8 mouse cellular contexts compared by ENCODE assay signal in genomic region chr13:51099560-51100232, GRCm38 (mm10). TPM values are rescaled to one million over a fixed set of nuclear protein-coding genes. Genes with fewer than 3 reads are reported as not detected.
A peak's percentile ranks its signal among the peaks of the same experiment; 100 is the strongest.
DNase-seq lines count a peak whose midpoint lies in the region; ATAC-seq and TF ChIP-seq lines count a peak whose summit lies in the region.

No protein-coding gene starts in this region.

- no peaks in the 10 kb centered on the region; the same call in 1 of the 2 replicates for H3K36me3 ChIP-seq in heart, embryonic 15.5 days
- H3K36me3 ChIP-seq in limb, embryonic 11.5 days (ENCODE audit: control insufficient read depth, insufficient read depth, low read length), result peaks cover 3% of the 10 kb centered on the region; the same call in 1 of the 2 replicates
- H3K36me3 ChIP-seq in midbrain, embryonic 12.5 days, result 0 out of 2 replicates have a peak, but pooled peaks cover 11% of the 10 kb centered on the region

- TF ChIP-seq POLR2A in bone marrow, adult 2 months (IDR thresholded peaks at IDR 0.05; ENCODE audit: borderline replicate concordance, control insufficient read depth, low read depth, low read length), result no peak

- peak overlapping the region; percentile 97 for H3K4me2 ChIP-seq in heart, embryonic 15.5 days
- H3K4me2 ChIP-seq in limb, embryonic 11.5 days (ENCODE audit: low read depth, severe bottlenecking), result peak overlapping the region; percentile 92
- H3K4me2 ChIP-seq in midbrain, embryonic 12.5 days (replicated peaks), result peak overlapping the region; percentile 95

- 4% methylated on average over 26 of the region's 26 CpGs for WGBS in bone marrow, adult 2 months
- WGBS in heart, embryonic 15.5 days, result 6% methylated on average over 26 of the region's 26 CpGs
- 8% methylated on average over 26 of the region's 26 CpGs for WGBS in limb, embryonic 11.5 days
- WGBS in midbrain, embryonic 12.5 days, result 5% methylated on average over 26 of the region's 26 CpGs

- H3K9ac ChIP-seq in heart, embryonic 15.5 days, result peak overlapping the region; percentile 72
- H3K9ac ChIP-seq in limb, embryonic 11.5 days (ENCODE audit: low read length), result peak overlapping the region; percentile 98
- H3K9ac ChIP-seq in midbrain, embryonic 12.5 days (replicated peaks), result peak overlapping the region; percentile 96

- H3K9me3 ChIP-seq in heart, embryonic 15.5 days (replicated peaks), result no peaks in the 10 kb centered on the region
- H3K9me3 ChIP-seq in limb, embryonic 11.5 days (ENCODE audit: control insufficient read depth, low read length), result peaks cover 8% of the 10 kb centered on the region
- peaks cover 13% of the 10 kb centered on the region for H3K9me3 ChIP-seq in midbrain, embryonic 12.5 days

- ATAC-seq in heart, embryonic 15.5 days (replicated peaks; ENCODE audit: insufficient number of reproducible peaks, insufficient read depth, low FRiP score, low read depth), result no peak
- 0 out of 2 replicates have a peak, but pooled peaks have one; percentile 26 for ATAC-seq in limb, embryonic 11.5 days (ENCODE audit: insufficient number of reproducible peaks, low FRiP score, low TSS enrichment, low read depth)
- 0 out of 2 replicates have a peak, but pooled peaks have one; percentile 17 for ATAC-seq in midbrain, embryonic 12.5 days (ENCODE audit: low FRiP score, low read depth)

- DNase-seq in kidney, adult 11 months, result peak; percentile 55
- DNase-seq in kidney, postnatal 4 days, result no peak
- peak; percentile 74 for DNase-seq in limb, embryonic 11.5 days (ENCODE audit: low spot score)
- no peak for DNase-seq in adrenal gland, adult 18-20 months (ENCODE audit: low spot score in 2 of 2)
- DNase-seq in gastrocnemius, postnatal 25 days, result no peak

- H3K4me3 ChIP-seq in bone marrow, adult 2 months (replicated peaks; ENCODE audit: control insufficient read depth, low read depth, low read length), result peak overlapping the region; percentile 79
- peak overlapping the region; percentile 95 for H3K4me3 ChIP-seq in heart, embryonic 15.5 days
- peak overlapping the region; percentile 84 for H3K4me3 ChIP-seq in limb, embryonic 11.5 days (ENCODE audit: low read depth, low read length)
- peak overlapping the region; percentile 87 for H3K4me3 ChIP-seq in midbrain, embryonic 12.5 days

- no peak overlapping the region; the same call in 1 of the 2 replicates for H3K27ac ChIP-seq in bone marrow, adult 2 months (ENCODE audit: control insufficient read depth, insufficient read depth, low read depth, low read length, poor library complexity)
- peak overlapping the region; percentile 70 for H3K27ac ChIP-seq in heart, embryonic 15.5 days
- peak overlapping the region; percentile 86 for H3K27ac ChIP-seq in limb, embryonic 11.5 days (replicated peaks; ENCODE audit: low read depth, low read length)
- H3K27ac ChIP-seq in midbrain, embryonic 12.5 days (replicated peaks), result peak overlapping the region; percentile 77

- no peaks in the 10 kb centered on the region for H3K27me3 ChIP-seq in heart, embryonic 15.5 days
- no peaks in the 10 kb centered on the region for H3K27me3 ChIP-seq in limb, embryonic 11.5 days (ENCODE audit: control insufficient read depth, insufficient read depth, low read length)
- H3K27me3 ChIP-seq in midbrain, embryonic 12.5 days, result peaks cover 7% of the 10 kb centered on the region

- no peaks in the 10 kb centered on the region; the same call in none of the 2 replicates for H3K4me1 ChIP-seq in bone marrow, adult 2 months (ENCODE audit: control insufficient read depth, insufficient read depth, low read length)
- H3K4me1 ChIP-seq in heart, embryonic 15.5 days (replicated peaks), result peaks cover 27% of the 10 kb centered on the region
- peaks cover 3% of the 10 kb centered on the region; the same call in 1 of the 2 replicates for H3K4me1 ChIP-seq in limb, embryonic 11.5 days (ENCODE audit: control insufficient read depth, insufficient read depth, low read length)
- 0 out of 2 replicates have a peak, but pooled peaks cover 6% of the 10 kb centered on the region for H3K4me1 ChIP-seq in midbrain, embryonic 12.5 days

- no peak for TF ChIP-seq CTCF in bone marrow, adult 2 months (IDR thresholded peaks at IDR 0.05; ENCODE audit: control insufficient read depth, insufficient read depth, low read length)

RNA-seq across cellular contexts. Expression of gene Spin1, which starts 1.0 kb away (rescaled TPM):
- polyA plus RNA-seq in bone marrow, adult 2 months (2011; ENCODE audit: insufficient read depth, insufficient read length, low replicate concordance, missing spikeins), result 6.3 and 14.1 TPM in 2 replicates
- 45.1 and 51.6 TPM in 2 replicates for polyA plus RNA-seq in heart, embryonic 15.5 days (2015; fragmentation: Nextera tagmentation; extraction: Ambion mirVana)
- 136 and 142 TPM in 2 replicates for polyA plus RNA-seq in limb, embryonic 11.5 days (2014; fragmentation: Nextera tagmentation; extraction: Ambion mirVana)
- 119 and 126 TPM in 2 replicates for polyA plus RNA-seq in midbrain, embryonic 12.5 days (2016; fragmentation: Nextera tagmentation; extraction: Ambion mirVana)
- 10 to 100 TPM; 69.1 to 70.2 TPM for total RNA-seq in adrenal gland, adult 18-20 months (2021)
- 10 to 100 TPM; 11.3 to 13.0 TPM for total RNA-seq in gastrocnemius, postnatal 25 days (2021)

Comparison
In these comparisons a context has a peak if more than half of its experiments do, and no peak if none do; other contexts are left out.
1. DNase-seq: peak in kidney, adult 11 months (single experiment) and limb, embryonic 11.5 days (single experiment); none in kidney, postnatal 4 days (0 of 2), adrenal gland, adult 18-20 months (0 of 2) and gastrocnemius, postnatal 25 days (single experiment).
2. Peak in every context shown above with its lines, with median percentiles within 50 percentile points of each other: H3K4me3 ChIP-seq, H3K4me2 ChIP-seq and H3K9ac ChIP-seq.